Mouse (Mus musculus): ENCODE data around the gene Vps45. TPM values are rescaled to one million over a fixed set of nuclear protein-coding genes. Genes with fewer than 3 reads are reported as not detected.
A peak's percentile ranks its signal among the peaks of the same experiment; 100 is the strongest.

Vps45 gene
- total and polyA plus RNA-seq, 2 experiments from 2014 or later = 10.5 to 49.4 TPM

DNA sequence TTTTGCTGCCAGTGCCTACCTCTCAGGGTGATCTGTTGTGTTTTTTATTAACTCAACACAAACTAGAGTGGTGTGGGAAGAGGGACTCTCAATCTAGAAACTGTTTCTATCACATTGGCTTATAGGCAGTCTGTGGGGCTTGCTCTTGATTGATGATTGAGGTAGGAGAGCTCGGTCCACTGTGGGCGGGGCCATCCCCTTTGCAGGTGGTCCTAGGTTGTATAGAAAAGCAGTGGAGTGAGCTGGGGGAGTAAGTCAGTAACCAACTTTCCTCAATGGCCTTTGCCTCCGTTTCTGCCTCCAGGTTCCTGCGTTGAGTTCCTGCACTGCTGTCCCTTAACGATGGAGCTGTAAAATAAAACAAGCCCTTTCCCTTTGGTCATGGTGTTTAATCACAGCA, 8.5 kb upstream of the Vps45 start:
- 77% methylated on average over 5 of the region's 5 CpGs for WGBS
- Histone ChIP-seq H3K27ac (ENCODE audit: low read depth) (no peak overlapping the region), H3K9me3 (replicated peaks; ENCODE audit: control insufficient read depth, low read length) (no peaks in the 10 kb centered on the region), H3K4me3 (ENCODE audit: low read depth, low read length) (no peak overlapping the region), H3K4me1 (ENCODE audit: control insufficient read depth, insufficient read depth) (no peaks in the 10 kb centered on the region), H3K9ac (replicated peaks; ENCODE audit: low read depth, low read length) (no peak overlapping the region), H3K27me3 (ENCODE audit: control insufficient read depth, insufficient read depth, low read length) (no peaks in the 10 kb centered on the region), H3K36me3 (replicated peaks; ENCODE audit: control insufficient read depth, insufficient read depth, low read length) (no peaks in the 10 kb centered on the region), H3K4me2 (ENCODE audit: low read depth, low read length) (no peak overlapping the region)
- ATAC-seq (ENCODE audit: insufficient read depth, low read depth) = no peak
- no peak for TF ChIP-seq EP300 (IDR thresholded peaks at IDR 0.05; ENCODE audit: low read depth)
- DNase-seq (ENCODE audit: low spot score) = no peak

DNA sequence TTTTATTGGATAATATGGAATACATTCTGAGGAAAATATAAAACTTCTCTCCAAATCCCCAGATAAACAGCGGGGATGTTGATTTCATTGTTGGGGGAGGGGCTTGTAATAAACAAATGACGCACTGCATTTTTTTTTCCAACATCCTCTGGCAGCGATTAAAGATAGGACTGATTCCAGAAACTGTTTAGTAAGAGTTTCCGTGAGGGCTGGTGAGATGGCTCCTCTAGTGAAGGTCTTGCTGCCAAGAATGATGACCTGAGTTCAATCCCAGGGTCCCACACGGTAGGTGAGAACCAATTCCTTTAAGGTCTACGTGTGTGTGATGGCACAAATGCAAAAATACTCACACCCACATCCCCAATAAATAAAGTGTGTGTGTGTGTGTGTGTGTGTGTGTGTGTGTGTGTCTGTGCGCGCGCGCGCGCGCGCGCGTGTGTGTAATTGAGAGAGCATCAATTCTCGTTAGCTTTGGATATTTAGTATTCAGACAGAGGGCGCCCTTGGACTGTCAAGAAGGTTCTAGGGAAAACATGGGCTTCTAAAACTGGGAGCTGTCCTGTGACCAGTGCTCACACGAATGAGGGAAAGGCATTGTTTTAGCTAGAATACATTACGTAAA, 7.6 kb upstream of the Vps45 start:
- WGBS = 22% methylated on average over 20 of the region's 20 CpGs
- Histone ChIP-seq H3K9me3 (replicated peaks; ENCODE audit: control insufficient read depth, low read length) (no peaks in the 10 kb centered on the region), H3K36me3 (replicated peaks; ENCODE audit: control insufficient read depth, insufficient read depth, low read length) (no peaks in the 10 kb centered on the region), H3K4me2 (ENCODE audit: low read depth, low read length) (peak overlapping the region; percentile 45), H3K9ac (replicated peaks; ENCODE audit: low read depth, low read length) (no peak overlapping the region), H3K4me3 (ENCODE audit: low read depth, low read length) (peak overlapping the region; percentile 15; the same call in 1 of the 2 replicates), H3K27ac (ENCODE audit: low read depth) (no peak overlapping the region), H3K4me1 (ENCODE audit: control insufficient read depth, insufficient read depth) (no peaks in the 10 kb centered on the region), H3K27me3 (ENCODE audit: control insufficient read depth, insufficient read depth, low read length) (no peaks in the 10 kb centered on the region)
- peak; percentile 57 for ATAC-seq (ENCODE audit: insufficient read depth, low read depth)
- TF ChIP-seq CTCF (IDR thresholded peaks at IDR 0.05; ENCODE audit: low read depth) (peak; percentile 71), EP300 (IDR thresholded peaks at IDR 0.05; ENCODE audit: low read depth) (no peak)
- peak; percentile 74 for DNase-seq (ENCODE audit: low spot score)

- Histone ChIP-seq H3K4me1 (ENCODE audit: control insufficient read depth, insufficient read depth) (no peaks in the 10 kb centered on the region), H3K36me3 (replicated peaks; ENCODE audit: control insufficient read depth, insufficient read depth, low read length) (no peaks in the 10 kb centered on the region), H3K9me3 (replicated peaks; ENCODE audit: control insufficient read depth, low read length) (no peaks in the 10 kb centered on the region), H3K4me3 (ENCODE audit: low read depth, low read length) (no peak overlapping the region), H3K9ac (replicated peaks; ENCODE audit: low read depth, low read length) (no peak overlapping the region), H3K27ac (ENCODE audit: low read depth) (no peak overlapping the region), H3K27me3 (ENCODE audit: control insufficient read depth, insufficient read depth, low read length) (no peaks in the 10 kb centered on the region), H3K4me2 (ENCODE audit: low read depth, low read length) (no peak overlapping the region)
- WGBS = 43% methylated on average over 4 of the region's 4 CpGs
- no peak for TF ChIP-seq EP300 (IDR thresholded peaks at IDR 0.05; ENCODE audit: low read depth)
- TF ChIP-seq CTCF (IDR thresholded peaks at IDR 0.05; ENCODE audit: low read depth) = no peak
- DNase-seq (ENCODE audit: low spot score) = no peak
- no peak for ATAC-seq (ENCODE audit: insufficient read depth, low read depth)
These were observed 6.9 kb upstream of the Vps45 start for GRCm38 (mm10) chr3:96065147-96065546.

DNA sequence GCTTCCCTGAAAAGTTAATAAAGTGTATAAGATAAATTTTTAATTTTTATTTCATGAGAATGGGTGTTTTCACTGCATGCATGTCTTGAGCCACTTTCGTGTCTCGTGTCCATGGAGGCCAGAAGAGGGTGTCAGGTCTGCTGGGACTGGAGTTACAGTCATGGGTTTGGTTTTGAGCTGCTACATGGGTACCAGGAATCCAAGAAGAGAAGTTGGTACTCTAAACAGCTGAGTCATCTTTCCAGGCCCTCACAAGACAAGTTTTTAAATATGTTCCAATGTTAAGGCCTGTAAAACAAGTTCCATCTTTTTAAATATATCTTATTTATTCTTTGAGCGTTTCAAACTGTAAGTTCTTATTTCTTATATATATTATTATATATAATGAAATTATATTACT, 6.0 kb upstream of the Vps45 start:
- H3K27me3 ChIP-seq (ENCODE audit: control insufficient read depth, insufficient read depth, low read length) = no peaks in the 10 kb centered on the region
- H3K9ac ChIP-seq (replicated peaks; ENCODE audit: low read depth, low read length) = no peak overlapping the region
- H3K36me3 ChIP-seq (replicated peaks; ENCODE audit: control insufficient read depth, insufficient read depth, low read length) = no peaks in the 10 kb centered on the region
- DNase-seq (ENCODE audit: low spot score) = no peak
- H3K9me3 ChIP-seq (replicated peaks; ENCODE audit: control insufficient read depth, low read length) = no peaks in the 10 kb centered on the region
- H3K4me2 ChIP-seq (ENCODE audit: low read depth, low read length) = no peak overlapping the region
- no peak overlapping the region for H3K27ac ChIP-seq (ENCODE audit: low read depth)
- no peak for ATAC-seq (ENCODE audit: insufficient read depth, low read depth)
- WGBS = 83% methylated on average over 3 of the region's 3 CpGs
- TF ChIP-seq EP300 (IDR thresholded peaks at IDR 0.05; ENCODE audit: low read depth) = no peak
- TF ChIP-seq CTCF (IDR thresholded peaks at IDR 0.05; ENCODE audit: low read depth) = no peak
- no peaks in the 10 kb centered on the region for H3K4me1 ChIP-seq (ENCODE audit: control insufficient read depth, insufficient read depth)
- H3K4me3 ChIP-seq (ENCODE audit: low read depth, low read length) = no peak overlapping the region

- H3K4me2 ChIP-seq (ENCODE audit: low read depth, low read length) = no peak overlapping the region
- whole genome bisulfite sequencing = 68% methylated on average over 2 of the region's 2 CpGs
- no peaks in the 10 kb centered on the region for H3K36me3 ChIP-seq (replicated peaks; ENCODE audit: control insufficient read depth, insufficient read depth, low read length)
- H3K4me1 ChIP-seq (ENCODE audit: control insufficient read depth, insufficient read depth) = no peaks in the 10 kb centered on the region
- no peak overlapping the region for H3K4me3 ChIP-seq (ENCODE audit: low read depth, low read length)
- no peaks in the 10 kb centered on the region for H3K27me3 ChIP-seq (ENCODE audit: control insufficient read depth, insufficient read depth, low read length)
- ATAC-seq (ENCODE audit: insufficient read depth, low read depth) (no peak), DNase-seq (ENCODE audit: low spot score) (no peak)
- no peaks in the 10 kb centered on the region for H3K9me3 ChIP-seq (replicated peaks; ENCODE audit: control insufficient read depth, low read length)
- no peak overlapping the region for H3K27ac ChIP-seq (ENCODE audit: low read depth)
- no peak overlapping the region for H3K9ac ChIP-seq (replicated peaks; ENCODE audit: low read depth, low read length)
- no peak for TF ChIP-seq CTCF (IDR thresholded peaks at IDR 0.05; ENCODE audit: low read depth)
- no peak for TF ChIP-seq EP300 (IDR thresholded peaks at IDR 0.05; ENCODE audit: low read depth)
These were observed 5.0 kb upstream of the Vps45 start for GRCm38 (mm10) chr3:96063299-96063698.

- no peaks in the 10 kb centered on the region; the same call in 1 of the 2 replicates for H3K36me3 ChIP-seq (replicated peaks; ENCODE audit: control insufficient read depth, insufficient read depth, low read length)
- H3K9me3 ChIP-seq (replicated peaks; ENCODE audit: control insufficient read depth, low read length) = no peaks in the 10 kb centered on the region
- H3K4me1 ChIP-seq (ENCODE audit: control insufficient read depth, insufficient read depth) = peaks cover 10% of the 10 kb centered on the region; the same call in 1 of the 2 replicates
- H3K9ac ChIP-seq (replicated peaks; ENCODE audit: low read depth, low read length) = no peak overlapping the region
- no peak overlapping the region for H3K27ac ChIP-seq (ENCODE audit: low read depth)
- WGBS = 78% methylated on average over 1 of the region's 1 CpGs
- TF ChIP-seq CTCF (IDR thresholded peaks at IDR 0.05; ENCODE audit: low read depth) (no peak), EP300 (IDR thresholded peaks at IDR 0.05; ENCODE audit: low read depth) (no peak)
- H3K4me3 ChIP-seq (ENCODE audit: low read depth, low read length) = no peak overlapping the region
- no peak overlapping the region for H3K4me2 ChIP-seq (ENCODE audit: low read depth, low read length)
- DNase-seq (ENCODE audit: low spot score) (no peak), ATAC-seq (ENCODE audit: insufficient read depth, low read depth) (no peak)
- H3K27me3 ChIP-seq (ENCODE audit: control insufficient read depth, insufficient read depth, low read length) = no peaks in the 10 kb centered on the region
These were observed 1.9 kb upstream of the Vps45 start for GRCm38 (mm10) chr3:96060146-96060545.
